Mouse (Mus musculus): Measurements from ENCODE around the gene Mri1.

GRCm38 (mm10) chr8:84272302-84272701 is 15.2 kb upstream of the Mri1 start:
- no peak for TF ChIP-seq CTCF (IDR thresholded peaks at IDR 0.05; ENCODE audit: borderline replicate concordance, insufficient read depth, low read depth, low read length)
- no peak for TF ChIP-seq POLR2A (IDR thresholded peaks at IDR 0.05; ENCODE audit: borderline replicate concordance, insufficient read depth, low read length)
